Mouse (Mus musculus) cerebellum, postnatal 10 days (tissue): ENCODE results near the gene Gm20388.
A peak's percentile ranks its signal among the peaks of the same experiment; 100 is the strongest.

Experiments
- DNase-seq, 2 experiments: peaks; one replicate each; pipeline ENCODE4 v3.0.0; 2021; ENCODE audit warnings: mixed read lengths in 2 of 2

The Gm20388 gene

DNA sequence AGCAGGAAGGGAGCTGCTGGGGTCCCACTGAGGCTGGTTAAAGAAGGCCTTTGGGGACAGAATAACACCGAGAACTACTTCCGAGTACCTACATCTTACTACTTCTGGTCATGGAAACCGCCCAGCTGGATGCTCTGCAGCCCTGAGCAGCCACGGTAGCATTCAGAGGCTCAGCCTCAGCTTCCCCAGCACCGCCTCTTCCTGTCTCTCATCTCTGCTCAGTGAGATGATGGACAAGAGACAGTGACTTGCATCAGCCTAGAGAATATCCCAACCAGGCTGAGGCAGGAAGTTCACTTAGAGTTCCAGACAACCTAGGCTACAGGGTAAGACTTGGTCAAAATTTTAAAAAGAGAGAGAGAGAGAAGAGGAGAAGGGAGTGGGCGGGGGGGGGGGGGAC is 3876.0 kb downstream of the Gm20388 start:
- no peak for DNase-seq

DNA sequence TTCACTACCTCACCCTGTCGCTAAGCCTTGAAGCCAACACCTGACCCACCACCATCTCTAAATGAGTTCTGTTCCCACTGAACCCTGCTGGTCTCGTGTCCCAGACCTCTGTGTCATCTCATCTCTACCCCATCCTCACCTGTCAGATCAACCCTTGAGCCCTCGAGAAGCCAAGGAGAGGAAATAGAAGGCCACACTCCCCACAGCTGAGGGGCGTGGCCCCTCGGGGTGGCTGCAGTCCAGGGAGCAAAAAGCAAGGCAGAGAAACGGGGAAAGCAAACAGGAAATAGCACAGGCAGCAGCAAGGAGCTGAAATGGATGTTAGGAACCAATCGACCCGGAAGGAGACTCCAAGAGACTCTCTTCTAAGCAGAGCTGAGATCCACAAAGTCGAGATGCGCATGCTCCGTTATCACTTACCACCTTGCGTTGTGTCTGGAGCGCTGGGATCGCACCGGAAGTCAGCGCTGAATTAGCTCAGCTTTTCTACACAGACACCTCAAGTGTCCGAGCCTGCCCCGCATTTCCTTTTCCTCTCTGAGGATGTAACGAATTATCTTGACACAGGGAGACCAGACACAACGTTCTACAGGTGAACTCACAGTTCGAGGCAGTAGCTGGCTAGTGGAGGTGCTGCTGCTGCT is 3876.7 kb downstream of the Gm20388 start:
- DNase-seq: no peak

DNA sequence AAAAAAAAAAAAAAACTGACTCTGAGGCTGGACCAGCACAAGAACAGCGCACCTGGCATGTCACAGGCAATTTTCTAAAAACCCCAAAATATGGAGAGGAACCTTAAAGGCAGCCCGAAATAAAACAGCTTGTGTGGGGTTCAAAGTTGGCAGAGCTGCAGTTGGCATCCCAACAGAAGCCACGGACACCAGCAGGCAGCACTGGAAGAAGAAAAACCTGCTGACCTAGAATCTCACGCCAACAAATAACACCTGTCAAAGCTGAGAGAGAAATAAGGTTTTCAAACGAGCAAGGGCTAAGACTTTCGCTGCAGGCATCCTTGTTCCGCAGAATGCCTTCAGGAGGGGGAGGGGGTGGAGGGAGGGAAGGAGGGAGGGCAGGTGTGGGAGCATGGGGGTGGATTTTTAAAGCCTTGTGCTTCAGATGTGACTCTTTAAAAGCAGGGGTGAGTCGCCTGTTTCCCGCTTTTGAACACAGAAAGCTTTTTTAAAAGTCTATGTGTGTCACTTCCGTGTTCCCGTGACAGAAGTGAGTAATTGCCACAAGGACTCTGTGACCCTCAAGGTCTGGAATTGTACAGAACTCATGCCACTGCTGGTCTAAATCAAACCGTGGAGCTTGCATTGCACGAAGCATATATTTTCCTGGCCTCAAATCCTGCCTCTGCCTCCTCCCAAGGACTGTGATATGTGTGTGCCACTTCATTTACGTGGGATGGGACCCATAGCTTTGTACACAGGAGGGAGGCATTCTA is 3878.0 kb downstream of the Gm20388 start:
- DNase-seq: peak; percentile 83 to 84

GRCm38 (mm10) chr8:123789461-123789860 is 3878.8 kb downstream of the Gm20388 start:
- no peak for DNase-seq

GRCm38 (mm10) chr8:123789970-123790369 is 3879.3 kb downstream of the Gm20388 start:
- peak; percentile 96 to 97 for DNase-seq

GRCm38 (mm10) chr8:123791101-123791844 is 3880.6 kb downstream of the Gm20388 start:
- no peak for DNase-seq

- DNase-seq: no peak
These were observed 3881.2 kb downstream of the Gm20388 start for GRCm38 (mm10) chr8:123791845-123792225.

GRCm38 (mm10) chr8:123793900-123794299 is 3883.3 kb downstream of the Gm20388 start:
- no peak for DNase-seq

- no peak for DNase-seq
These were observed 3884.1 kb downstream of the Gm20388 start for GRCm38 (mm10) chr8:123794766-123795165.

- DNase-seq: no peak
These were observed 3886.1 kb downstream of the Gm20388 start for GRCm38 (mm10) chr8:123796758-123797157.

DNA sequence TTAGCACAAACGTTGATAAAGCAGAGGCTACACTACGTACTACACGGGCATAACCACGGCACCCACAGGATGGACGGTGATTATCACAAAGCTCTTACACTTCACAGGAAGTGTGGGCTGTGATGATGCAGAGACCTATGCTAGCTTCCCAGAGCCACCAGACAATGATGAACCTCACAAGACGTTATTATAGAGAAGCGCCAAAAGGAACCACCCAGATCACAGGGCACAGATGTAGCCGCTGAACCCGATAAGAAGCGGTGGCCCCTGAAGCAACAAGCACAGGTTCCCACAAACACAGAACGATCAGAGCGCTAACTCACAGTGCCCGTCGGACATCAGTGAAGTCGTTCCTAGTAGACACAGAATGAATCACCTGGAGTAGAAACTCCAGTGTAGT is 3887.3 kb downstream of the Gm20388 start:
- DNase-seq: no peak

DNA sequence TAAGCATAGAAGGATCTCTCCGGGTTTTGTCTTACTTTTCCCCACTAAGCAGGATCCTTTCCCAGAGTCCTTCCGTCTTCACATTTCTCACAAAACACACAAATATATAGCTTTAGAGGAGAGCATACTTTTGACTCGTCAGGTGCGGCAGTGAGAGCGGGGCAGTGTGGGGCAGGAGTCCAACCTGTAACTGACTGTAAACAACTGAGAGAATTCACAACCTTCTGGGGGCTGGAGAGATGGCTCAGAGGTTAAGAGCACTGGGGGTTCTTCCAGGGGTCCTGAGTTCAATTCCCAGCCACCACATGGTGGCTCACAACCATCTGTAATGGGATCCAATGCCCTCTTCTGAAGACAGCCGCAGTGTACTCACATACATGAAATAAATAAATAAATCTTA is 3888.8 kb downstream of the Gm20388 start:
- DNase-seq: no peak

DNA sequence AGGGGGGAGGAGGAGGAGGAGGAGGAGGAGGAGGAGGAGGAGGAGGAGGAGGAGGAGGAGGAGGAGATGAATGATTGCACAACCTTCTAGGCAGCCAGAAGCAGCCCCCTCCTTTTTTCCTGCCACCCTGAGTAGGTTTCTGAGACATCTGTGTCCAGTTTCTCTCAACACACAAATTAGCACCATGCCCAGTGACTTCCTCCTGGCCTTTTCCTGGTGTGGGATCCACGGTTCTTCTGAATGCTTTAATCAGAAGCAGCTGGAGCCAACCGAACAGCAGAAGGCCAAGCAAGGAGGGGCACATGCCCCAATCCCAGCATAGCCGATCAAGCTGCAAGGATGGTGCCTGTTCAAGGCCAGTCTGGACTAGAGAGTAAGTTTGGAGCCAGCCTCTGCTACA is 3889.2 kb downstream of the Gm20388 start:
- DNase-seq: no peak

DNA sequence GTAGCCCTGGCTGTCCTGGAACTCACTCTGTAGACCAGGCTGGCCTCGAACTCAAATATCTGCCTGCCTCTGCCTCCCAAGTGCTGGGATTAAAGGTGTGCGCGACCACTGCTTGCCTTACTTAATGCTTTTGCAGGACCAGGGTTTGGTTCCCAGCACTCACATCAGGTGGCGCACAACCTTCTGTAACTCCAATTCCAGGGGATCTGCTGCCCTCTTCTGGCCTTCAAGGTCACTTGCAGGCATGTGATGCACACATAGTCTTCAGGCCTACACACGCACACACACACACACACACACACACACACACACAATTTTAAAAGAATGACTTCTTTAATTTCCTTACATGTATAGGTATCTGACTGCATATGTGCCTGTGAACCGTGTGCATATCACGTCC is 3890.2 kb downstream of the Gm20388 start:
- no peak for DNase-seq

DNA sequence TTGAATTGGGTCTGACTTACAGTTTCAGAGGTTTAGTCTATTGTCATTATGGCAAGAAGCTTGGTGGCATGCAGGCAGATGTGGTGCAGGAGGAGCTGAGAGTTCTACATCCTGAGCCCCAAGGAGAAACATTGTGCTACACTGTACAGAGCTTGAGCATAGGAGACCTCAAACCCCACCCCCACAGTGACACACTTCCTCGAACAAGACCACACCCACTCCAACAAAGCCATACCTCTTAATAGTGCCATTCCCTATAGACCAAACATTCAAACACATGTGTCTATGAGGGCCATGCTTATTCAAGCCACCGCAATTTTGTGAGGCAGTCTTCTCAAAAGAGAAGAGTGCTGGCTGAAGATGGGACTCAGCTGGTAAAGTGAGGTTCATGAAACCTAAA is 3890.9 kb downstream of the Gm20388 start:
- DNase-seq: no peak

- no peak for DNase-seq
These were observed 3893.0 kb downstream of the Gm20388 start for GRCm38 (mm10) chr8:123803639-123804038.

- no peak for DNase-seq
These were observed 3893.9 kb downstream of the Gm20388 start for GRCm38 (mm10) chr8:123804586-123804985.

DNA sequence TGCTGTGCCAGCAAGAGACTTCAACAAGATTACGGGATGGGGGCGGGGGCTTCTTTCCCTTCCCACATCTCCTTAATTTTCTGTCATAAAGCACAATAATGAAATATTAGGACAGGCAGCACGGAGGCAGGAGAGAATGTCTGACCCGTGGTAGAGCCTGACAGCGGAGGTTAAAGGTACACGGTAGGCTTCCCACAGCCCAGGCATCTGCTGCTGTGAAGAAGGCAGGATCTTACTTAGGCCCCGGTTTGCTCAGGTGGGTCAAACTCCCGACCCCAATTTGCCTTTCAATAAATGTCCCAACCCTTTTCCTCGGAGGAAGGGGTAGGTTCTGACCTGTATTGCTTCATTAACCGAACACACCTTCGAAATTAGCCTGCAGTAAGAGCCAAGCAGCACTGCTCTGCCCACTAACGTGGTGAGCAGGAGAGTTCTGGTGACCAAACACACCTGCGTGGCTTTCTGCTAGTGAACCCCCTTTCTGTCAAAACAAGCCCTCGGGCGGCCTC is 3894.6 kb downstream of the Gm20388 start:
- DNase-seq: no peak

GRCm38 (mm10) chr8:123805718-123806373 is 3895.2 kb downstream of the Gm20388 start, which contains the start of gene Rab4a:
Rab4a (plus strand) TSS chr8:123805985.
- DNase-seq: peak; percentile 94 to 97

DNA sequence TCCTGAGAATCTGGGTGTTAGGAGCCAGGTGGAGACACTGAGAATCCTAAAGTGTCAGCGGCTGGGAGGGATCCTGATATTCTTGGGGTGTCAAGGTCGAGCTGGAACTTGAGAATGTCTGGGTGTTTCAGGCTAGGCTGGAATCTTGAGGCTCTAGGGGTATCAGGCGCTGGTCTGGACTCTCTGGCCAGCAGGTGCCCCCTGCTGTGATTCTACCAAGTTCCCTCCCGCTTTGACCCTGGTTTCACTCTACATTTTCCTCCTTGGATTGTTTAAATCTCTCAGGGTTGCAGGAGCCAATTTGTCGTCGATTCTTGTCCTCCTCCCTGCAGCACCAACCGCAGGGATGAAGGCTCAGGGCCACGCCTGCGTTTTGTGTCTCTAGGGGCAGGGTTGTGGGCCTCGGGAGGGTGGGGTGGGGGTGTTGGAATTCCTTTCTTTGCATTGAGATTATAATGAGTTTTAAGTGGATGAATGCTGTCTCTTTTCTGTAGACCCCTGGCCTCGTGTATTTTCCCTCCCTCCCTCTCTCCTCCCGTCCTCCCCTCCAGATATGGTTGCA is 3895.8 kb downstream of the Gm20388 start:
- peak; percentile 52 to 55 for DNase-seq

DNA sequence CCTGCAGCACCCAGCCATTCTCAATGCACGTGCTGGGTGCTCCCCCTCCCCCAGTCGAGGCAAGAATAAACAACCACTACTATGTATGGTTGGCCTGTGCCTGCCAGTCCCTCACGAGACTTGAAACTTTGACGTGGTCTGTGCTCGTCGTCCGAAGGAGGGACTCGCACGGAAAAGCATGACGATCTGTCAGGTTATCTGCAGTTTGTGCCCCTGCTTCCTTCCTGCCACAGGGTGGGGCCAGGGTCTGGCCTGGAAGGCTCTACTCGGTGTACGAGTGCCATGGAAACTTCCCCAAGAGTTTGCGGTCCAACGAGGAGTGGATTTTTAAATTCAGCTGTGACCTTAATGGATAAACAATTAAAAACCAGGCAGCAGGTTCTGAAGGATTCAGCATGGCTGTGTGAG is 3896.4 kb downstream of the Gm20388 start:
- peak in 1 of 2 experiments; percentile 30 for DNase-seq

GRCm38 (mm10) chr8:123807852-123808573 is 3897.4 kb downstream of the Gm20388 start:
- DNase-seq: no peak
